Mouse (Mus musculus): Measurements from ENCODE around the gene Ttc39d. TPM values are rescaled to one million over a fixed set of nuclear protein-coding genes. Genes with fewer than 3 reads are reported as not detected.
"Not testable (repeated sequence)": the region's sequence is repeated elsewhere in the genome, so short reads cannot be mapped to it uniquely, and the experiment has no call there.

Gene Ttc39d
- polyA plus RNA-seq, 1 experiment from 2014 or later = not detected

- H3K36me3 ChIP-seq (ENCODE audit: control insufficient read depth, insufficient read depth, low read length) = no peaks in the 10 kb centered on the region
- peaks cover 12% of the 10 kb centered on the region for H3K4me1 ChIP-seq (ENCODE audit: control insufficient read depth, insufficient read depth, low read length)
- 92% methylated on average over 6 of the region's 6 CpGs for WGBS
- H3K9me3 ChIP-seq (ENCODE audit: control insufficient read depth, low read length) = no peaks in the 10 kb centered on the region
- H3K9ac ChIP-seq (ENCODE audit: low read depth, low read length) = no peak overlapping the region
- ATAC-seq = no peak
- no peak overlapping the region for H3K27ac ChIP-seq (ENCODE audit: low read length)
- no peak overlapping the region for H3K4me3 ChIP-seq (ENCODE audit: low read length)
- no peak overlapping the region for H3K4me2 ChIP-seq (ENCODE audit: low read depth, low read length)
- H3K27me3 ChIP-seq (replicated peaks; ENCODE audit: control insufficient read depth, insufficient read depth, low read length) = no peaks in the 10 kb centered on the region
These were observed 37.5 kb upstream of the Ttc39d start for GRCm38 (mm10) chr17:80169792-80170191.

GRCm38 (mm10) chr17:80170951-80171350 is 36.3 kb upstream of the Ttc39d start:
- no peak for ATAC-seq
- WGBS = 86% methylated on average over 7 of the region's 7 CpGs
- peaks cover 14% of the 10 kb centered on the region for H3K4me1 ChIP-seq (ENCODE audit: control insufficient read depth, insufficient read depth, low read length)
- no peaks in the 10 kb centered on the region for H3K36me3 ChIP-seq (ENCODE audit: control insufficient read depth, insufficient read depth, low read length)
- no peak overlapping the region for H3K27ac ChIP-seq (ENCODE audit: low read length)
- no peak overlapping the region for H3K9ac ChIP-seq (ENCODE audit: low read depth, low read length)
- no peak overlapping the region for H3K4me2 ChIP-seq (ENCODE audit: low read depth, low read length)
- H3K4me3 ChIP-seq (ENCODE audit: low read length) = no peak overlapping the region
- H3K9me3 ChIP-seq (ENCODE audit: control insufficient read depth, low read length) = no peaks in the 10 kb centered on the region
- H3K27me3 ChIP-seq (replicated peaks; ENCODE audit: control insufficient read depth, insufficient read depth, low read length) = no peaks in the 10 kb centered on the region

DNA sequence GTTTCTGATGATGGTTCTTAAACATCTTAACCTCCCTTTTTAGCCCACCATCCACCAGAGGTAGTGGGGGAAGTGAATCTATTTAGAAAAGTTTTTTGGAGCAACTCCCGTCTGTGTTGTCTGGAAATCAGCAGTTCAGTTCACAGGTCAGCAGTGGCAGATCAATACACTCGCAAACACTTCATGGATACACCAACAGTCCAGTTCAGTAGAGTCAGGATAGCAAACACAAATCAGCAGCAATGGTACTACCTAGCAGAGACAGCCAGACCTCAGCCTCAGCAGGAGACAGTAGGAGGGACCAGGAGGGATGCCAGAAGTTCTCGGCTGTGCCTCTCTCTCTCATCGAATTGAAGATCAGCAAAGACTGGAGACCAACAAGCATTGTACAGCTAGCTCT is 35.3 kb upstream of the Ttc39d start:
- ATAC-seq = no peak
- Histone ChIP-seq H3K4me3 (ENCODE audit: low read length) (no peak overlapping the region), H3K9me3 (ENCODE audit: control insufficient read depth, low read length) (no peaks in the 10 kb centered on the region), H3K4me2 (ENCODE audit: low read depth, low read length) (no peak overlapping the region), H3K27ac (ENCODE audit: low read length) (no peak overlapping the region), H3K9ac (ENCODE audit: low read depth, low read length) (no peak overlapping the region), H3K36me3 (ENCODE audit: control insufficient read depth, insufficient read depth, low read length) (no peaks in the 10 kb centered on the region), H3K4me1 (ENCODE audit: control insufficient read depth, insufficient read depth, low read length) (peaks cover 14% of the 10 kb centered on the region), H3K27me3 (replicated peaks; ENCODE audit: control insufficient read depth, insufficient read depth, low read length) (no peaks in the 10 kb centered on the region)
- WGBS = 87% methylated on average over 4 of the region's 4 CpGs

DNA sequence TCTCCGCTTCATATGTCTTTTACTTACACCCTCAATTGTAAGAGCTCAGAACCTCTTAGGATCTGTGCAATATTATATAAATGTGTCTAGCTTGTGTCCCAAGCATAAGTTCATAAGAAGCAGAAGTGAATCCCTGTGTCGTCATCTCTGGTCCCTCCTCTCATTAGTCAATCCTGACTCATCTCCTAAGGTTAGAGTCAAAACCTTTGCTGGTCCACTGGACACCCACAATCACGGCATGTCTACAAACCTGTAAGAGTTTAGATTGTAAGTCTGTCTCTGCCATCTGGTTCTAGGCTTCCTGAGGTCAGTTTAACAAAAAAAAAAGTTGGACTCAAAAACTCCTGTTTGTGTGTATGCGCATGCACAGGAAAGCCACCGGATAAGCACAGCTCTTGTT is 34.5 kb upstream of the Ttc39d start:
- Histone ChIP-seq H3K9me3 (ENCODE audit: control insufficient read depth, low read length) (no peaks in the 10 kb centered on the region), H3K4me2 (ENCODE audit: low read depth, low read length) (no peak overlapping the region), H3K36me3 (ENCODE audit: control insufficient read depth, insufficient read depth, low read length) (no peaks in the 10 kb centered on the region), H3K4me3 (ENCODE audit: low read length) (no peak overlapping the region), H3K27ac (ENCODE audit: low read length) (no peak overlapping the region), H3K27me3 (replicated peaks; ENCODE audit: control insufficient read depth, insufficient read depth, low read length) (no peaks in the 10 kb centered on the region), H3K4me1 (ENCODE audit: control insufficient read depth, insufficient read depth, low read length) (peaks cover 12% of the 10 kb centered on the region), H3K9ac (ENCODE audit: low read depth, low read length) (no peak overlapping the region)
- WGBS = 85% methylated on average over 5 of the region's 5 CpGs
- ATAC-seq = no peak

GRCm38 (mm10) chr17:80173708-80174107 is 33.6 kb upstream of the Ttc39d start:
- peaks cover 5% of the 10 kb centered on the region; the same call in 1 of the 2 replicates for H3K4me1 ChIP-seq (ENCODE audit: control insufficient read depth, insufficient read depth, low read length)
- H3K9me3 ChIP-seq (ENCODE audit: control insufficient read depth, low read length) = no peaks in the 10 kb centered on the region
- ATAC-seq = no peak
- no peak overlapping the region for H3K4me2 ChIP-seq (ENCODE audit: low read depth, low read length)
- no peak overlapping the region for H3K4me3 ChIP-seq (ENCODE audit: low read length)
- no peak overlapping the region for H3K27ac ChIP-seq (ENCODE audit: low read length)
- H3K9ac ChIP-seq (ENCODE audit: low read depth, low read length) = no peak overlapping the region
- H3K36me3 ChIP-seq (ENCODE audit: control insufficient read depth, insufficient read depth, low read length) = no peaks in the 10 kb centered on the region
- H3K27me3 ChIP-seq (replicated peaks; ENCODE audit: control insufficient read depth, insufficient read depth, low read length) = no peaks in the 10 kb centered on the region
- 95% methylated on average over 2 of the region's 2 CpGs for WGBS

GRCm38 (mm10) chr17:80174146-80174545 is 33.1 kb upstream of the Ttc39d start:
- no peaks in the 10 kb centered on the region for H3K36me3 ChIP-seq (ENCODE audit: control insufficient read depth, insufficient read depth, low read length)
- no peak overlapping the region for H3K27ac ChIP-seq (ENCODE audit: low read length)
- H3K9ac ChIP-seq (ENCODE audit: low read depth, low read length) = no peak overlapping the region
- 79% methylated on average over 3 of the region's 3 CpGs for WGBS
- no peak overlapping the region for H3K4me2 ChIP-seq (ENCODE audit: low read depth, low read length)
- no peak overlapping the region for H3K4me3 ChIP-seq (ENCODE audit: low read length)
- no peaks in the 10 kb centered on the region for H3K27me3 ChIP-seq (replicated peaks; ENCODE audit: control insufficient read depth, insufficient read depth, low read length)
- H3K4me1 ChIP-seq (ENCODE audit: control insufficient read depth, insufficient read depth, low read length) = 0 out of 2 replicates have a peak, but pooled peaks cover 2% of the 10 kb centered on the region
- no peak for ATAC-seq
- no peaks in the 10 kb centered on the region for H3K9me3 ChIP-seq (ENCODE audit: control insufficient read depth, low read length)

DNA sequence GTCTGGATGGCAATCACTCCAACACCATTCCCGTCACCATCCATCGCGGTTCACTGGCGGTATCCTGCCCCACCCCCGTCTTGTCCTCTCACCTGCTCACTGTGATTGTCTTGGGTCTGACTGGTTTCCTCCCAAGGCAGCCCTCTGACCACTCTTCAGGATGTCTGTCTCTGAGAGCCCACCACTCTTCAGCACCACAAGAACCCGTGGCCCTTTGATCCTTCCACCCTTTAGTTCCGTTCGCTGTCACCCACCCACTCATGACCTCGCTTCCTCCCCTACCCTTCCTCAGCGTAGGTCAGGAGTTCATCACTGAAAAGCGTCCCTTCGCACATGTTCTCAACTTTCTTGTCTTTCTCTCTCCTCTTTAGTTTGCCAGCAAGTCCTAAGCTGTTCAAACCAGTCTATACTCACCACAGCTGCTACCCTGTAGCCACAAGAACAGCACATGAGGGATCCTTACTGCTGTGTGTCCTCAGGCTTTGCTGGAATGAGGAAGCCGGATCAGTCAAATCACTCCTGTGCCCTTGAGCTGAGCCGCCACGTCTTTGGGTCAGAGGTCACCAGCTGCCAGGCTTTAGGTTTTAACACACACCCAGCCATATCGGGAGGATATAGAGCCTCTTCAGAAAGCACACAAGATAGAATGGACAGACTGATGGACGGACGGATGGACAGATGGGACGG is 32.4 kb upstream of the Ttc39d start:
- no peaks in the 10 kb centered on the region for H3K36me3 ChIP-seq (ENCODE audit: control insufficient read depth, insufficient read depth, low read length)
- peak; percentile 23; the same call in 1 of the 2 replicates for ATAC-seq
- no peak overlapping the region for H3K4me2 ChIP-seq (ENCODE audit: low read depth, low read length)
- no peak overlapping the region for H3K4me3 ChIP-seq (ENCODE audit: low read length)
- no peaks in the 10 kb centered on the region for H3K27me3 ChIP-seq (replicated peaks; ENCODE audit: control insufficient read depth, insufficient read depth, low read length)
- 75% methylated on average over 19 of the region's 19 CpGs for WGBS
- 0 out of 2 replicates have a peak, but pooled peaks cover 2% of the 10 kb centered on the region for H3K4me1 ChIP-seq (ENCODE audit: control insufficient read depth, insufficient read depth, low read length)
- no peak overlapping the region for H3K9ac ChIP-seq (ENCODE audit: low read depth, low read length)
- no peak overlapping the region for H3K27ac ChIP-seq (ENCODE audit: low read length)
- H3K9me3 ChIP-seq (ENCODE audit: control insufficient read depth, low read length) = no peaks in the 10 kb centered on the region

GRCm38 (mm10) chr17:80175386-80175739 is 31.9 kb upstream of the Ttc39d start:
- no peak overlapping the region for H3K9ac ChIP-seq (ENCODE audit: low read depth, low read length)
- 0 out of 2 replicates have a peak, but pooled peaks cover 2% of the 10 kb centered on the region for H3K4me1 ChIP-seq (ENCODE audit: control insufficient read depth, insufficient read depth, low read length)
- no peaks in the 10 kb centered on the region for H3K36me3 ChIP-seq (ENCODE audit: control insufficient read depth, insufficient read depth, low read length)
- H3K27me3 ChIP-seq (replicated peaks; ENCODE audit: control insufficient read depth, insufficient read depth, low read length) = no peaks in the 10 kb centered on the region
- H3K4me3 ChIP-seq (ENCODE audit: low read length) = no peak overlapping the region
- no peak overlapping the region for H3K27ac ChIP-seq (ENCODE audit: low read length)
- 82% methylated on average over 4 of the region's 4 CpGs for WGBS
- H3K4me2 ChIP-seq (ENCODE audit: low read depth, low read length) = no peak overlapping the region
- ATAC-seq = no peak
- no peaks in the 10 kb centered on the region for H3K9me3 ChIP-seq (ENCODE audit: control insufficient read depth, low read length)

DNA sequence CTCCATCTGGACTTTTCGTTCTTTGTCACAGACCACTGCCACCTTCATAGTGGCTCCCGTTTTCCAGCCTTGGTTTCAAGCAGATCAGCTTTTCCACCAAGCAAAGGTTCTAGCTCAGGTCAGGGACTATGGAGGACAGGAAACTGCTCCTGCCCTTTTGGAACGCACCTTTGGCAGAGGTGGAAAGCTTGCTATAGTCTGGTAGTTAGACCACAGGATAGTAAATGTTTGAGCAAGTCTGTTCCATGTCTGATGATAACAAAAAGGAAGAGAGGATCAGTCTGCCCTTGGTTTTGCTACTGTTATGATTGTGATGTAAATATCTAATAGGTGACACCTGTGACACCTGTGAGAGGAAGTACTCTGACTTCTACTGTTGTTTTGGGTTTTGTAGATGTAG is 31.3 kb upstream of the Ttc39d start:
- H3K27me3 ChIP-seq (replicated peaks; ENCODE audit: control insufficient read depth, insufficient read depth, low read length) = no peaks in the 10 kb centered on the region
- 87% methylated on average over 3 of the region's 3 CpGs for WGBS
- no peak for ATAC-seq
- H3K9me3 ChIP-seq (ENCODE audit: control insufficient read depth, low read length) = no peaks in the 10 kb centered on the region
- H3K4me2 ChIP-seq (ENCODE audit: low read depth, low read length) = no peak overlapping the region
- H3K36me3 ChIP-seq (ENCODE audit: control insufficient read depth, insufficient read depth, low read length) = no peaks in the 10 kb centered on the region
- H3K9ac ChIP-seq (ENCODE audit: low read depth, low read length) = no peak overlapping the region
- 0 out of 2 replicates have a peak, but pooled peaks cover 2% of the 10 kb centered on the region for H3K4me1 ChIP-seq (ENCODE audit: control insufficient read depth, insufficient read depth, low read length)
- no peak overlapping the region for H3K4me3 ChIP-seq (ENCODE audit: low read length)
- H3K27ac ChIP-seq (ENCODE audit: low read length) = no peak overlapping the region

GRCm38 (mm10) chr17:80178846-80179245 is 28.4 kb upstream of the Ttc39d start:
- not testable (repeated sequence) for ATAC-seq; H3K36me3 ChIP-seq (ENCODE audit: control insufficient read depth, insufficient read depth, low read length); H3K4me3 ChIP-seq (ENCODE audit: low read length); H3K27ac ChIP-seq (ENCODE audit: low read length); H3K9me3 ChIP-seq (ENCODE audit: control insufficient read depth, low read length); H3K4me2 ChIP-seq (ENCODE audit: low read depth, low read length); H3K4me1 ChIP-seq (ENCODE audit: control insufficient read depth, insufficient read depth, low read length); H3K27me3 ChIP-seq (replicated peaks; ENCODE audit: control insufficient read depth, insufficient read depth, low read length); H3K9ac ChIP-seq (ENCODE audit: low read depth, low read length)
- WGBS = 100% methylated on average over 3 of the region's 3 CpGs

Measured in intestine, embryonic 16.5 days (tissue).